Mouse (Mus musculus) embryo, embryonic 9.5 days (tissue): ENCODE measurements at regions not wholly inside any gene's neighbourhood (a gene's known extent, or its start where the extent isn't known, plus 50 kb on each side); places are given as distances from the start of the nearest gene placed in this dataset.

ENCODE experiments used
- DNase-seq: peaks from one replicate; pipeline ENCODE4 v3.0.0-alpha.2; 2017; ENCODE audit errors: extremely low spot score

DNA sequence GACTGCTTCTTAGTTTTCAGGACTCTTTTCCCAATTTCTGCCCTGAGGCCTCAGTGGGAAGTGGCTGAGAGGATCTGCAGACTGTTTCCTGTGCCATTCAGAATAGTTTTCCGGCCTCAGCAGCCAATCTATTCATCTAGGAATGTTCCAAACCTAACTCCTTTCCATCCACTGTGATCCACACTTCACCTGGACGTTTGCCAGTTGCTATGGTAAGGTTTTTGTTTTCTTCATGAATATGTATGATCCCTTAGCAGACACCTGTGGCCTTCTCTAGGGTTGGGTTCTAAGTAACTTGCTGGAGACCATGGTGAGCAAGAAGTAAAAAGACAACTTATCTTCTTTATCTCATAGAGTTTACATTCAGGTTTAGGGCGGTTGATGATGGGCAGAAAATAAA, 744.6 kb downstream of the Inhba start:
- no peak for DNase-seq

- no peak for DNase-seq
These were observed 748.4 kb downstream of the Inhba start for GRCm38 (mm10) chr13:16760045-16760444.

DNA sequence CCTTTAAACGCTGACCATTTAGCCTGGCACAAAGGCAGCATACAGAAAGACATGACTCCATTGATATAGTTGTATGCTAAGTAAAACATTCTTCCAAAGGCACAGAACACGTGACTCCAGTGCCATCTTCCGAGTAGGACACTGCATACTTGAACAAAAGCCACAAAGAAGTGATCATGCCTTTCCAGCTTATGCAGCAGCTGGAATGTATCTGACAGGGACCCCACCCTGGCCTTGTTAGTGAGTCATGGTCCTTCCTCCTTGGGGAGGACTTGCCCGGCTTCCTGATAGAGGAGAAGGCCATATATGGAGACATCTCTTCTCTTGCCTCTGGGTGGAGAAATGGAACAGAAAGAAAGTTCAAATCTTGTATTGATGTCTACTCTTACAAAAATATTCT, 749.8 kb downstream of the Inhba start:
- DNase-seq, result no peak

DNA sequence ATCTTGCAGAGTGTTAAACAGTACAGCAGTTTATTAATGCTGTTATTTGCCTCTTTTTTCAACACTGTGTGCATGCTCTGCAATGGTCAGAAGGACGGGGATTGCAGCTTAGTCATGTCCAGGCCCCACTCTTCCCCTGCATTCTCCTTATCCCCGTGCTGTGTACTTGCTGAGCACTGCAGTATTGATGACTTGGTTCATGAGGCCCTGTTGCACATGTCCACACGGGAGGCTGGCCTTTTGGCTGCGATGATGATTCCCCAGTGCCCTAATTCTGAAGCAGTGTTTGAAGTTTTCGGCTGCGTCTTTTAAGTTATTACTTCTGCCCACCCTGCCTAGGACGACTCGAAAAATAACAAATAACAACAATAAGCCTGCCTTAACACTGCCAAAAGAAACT, 750.7 kb downstream of the Inhba start:
- DNase-seq, result no peak

DNA sequence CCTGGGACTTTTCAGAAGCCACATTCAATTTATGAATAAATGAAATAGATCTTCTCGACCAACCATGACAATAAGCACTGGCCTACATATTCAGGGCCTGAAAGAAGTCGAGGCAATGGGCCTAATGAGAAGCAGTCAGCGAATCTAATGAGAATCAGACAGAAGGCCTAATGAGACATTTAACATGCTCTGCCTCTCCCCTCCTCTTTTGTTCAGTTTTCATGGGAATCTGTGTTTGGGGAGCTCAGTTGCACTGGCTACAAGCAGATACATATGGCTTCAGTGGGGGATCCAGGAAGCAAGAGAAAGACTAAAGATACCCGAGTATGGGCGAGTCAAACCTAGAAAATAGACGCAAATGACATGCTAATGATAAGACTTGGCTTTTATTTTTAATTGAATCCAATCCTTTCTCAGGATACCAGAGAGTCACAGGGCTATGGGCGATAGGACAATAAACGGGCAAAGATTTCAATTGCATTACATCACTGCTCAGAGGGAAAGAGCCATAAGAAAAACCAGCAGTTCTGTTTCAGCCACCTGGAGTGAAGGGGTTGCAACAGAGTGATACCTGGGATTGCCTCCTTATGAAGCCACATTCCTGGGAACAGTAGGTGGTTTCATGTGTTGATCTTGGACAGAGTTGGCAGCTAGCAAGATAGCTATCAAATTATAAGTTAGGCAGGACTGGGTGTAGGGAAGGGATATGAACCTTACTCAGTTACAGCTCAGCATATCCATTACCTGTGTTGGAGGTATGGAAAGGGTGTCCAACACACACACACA, 751.3 kb downstream of the Inhba start:
- DNase-seq, result no peak

DNA sequence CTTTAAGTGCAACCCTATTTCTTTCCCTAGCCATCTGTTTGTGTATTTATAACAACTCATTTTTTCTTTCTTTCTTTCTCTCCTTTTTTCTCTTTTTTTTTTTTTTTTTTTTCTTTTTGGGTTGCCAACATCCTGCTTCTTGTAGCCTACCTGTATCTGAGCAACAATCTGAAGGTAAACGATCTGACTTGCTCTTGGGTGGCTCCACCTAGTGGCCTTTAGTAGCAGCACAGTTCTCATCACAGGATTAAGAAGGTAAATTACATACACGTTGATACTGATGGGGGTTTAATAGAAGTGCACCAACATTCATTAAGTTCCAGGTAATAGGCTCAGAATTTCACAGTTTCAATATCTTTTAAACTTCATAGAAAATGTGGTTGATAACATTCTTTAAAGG, 752.1 kb downstream of the Inhba start:
- peak; percentile 14 for DNase-seq

DNA sequence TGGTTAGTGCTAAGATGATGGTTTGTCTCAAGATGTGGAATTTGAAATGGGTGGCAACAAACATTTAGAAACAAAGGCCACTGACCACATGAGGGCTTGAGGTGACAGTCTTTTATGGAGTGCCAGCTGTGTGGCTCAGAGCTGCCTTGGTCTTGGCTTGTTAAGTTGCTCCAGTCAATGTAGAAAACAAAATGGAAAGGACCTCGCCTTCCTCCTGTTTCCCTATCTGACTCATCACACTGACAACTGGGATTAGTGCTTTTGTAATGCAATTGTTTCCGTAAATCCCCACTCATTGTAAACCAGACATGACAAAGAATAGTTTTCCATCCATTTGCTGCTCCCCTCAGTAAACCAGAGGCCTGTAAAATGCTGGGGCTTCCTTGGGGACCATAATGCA, 757.8 kb downstream of the Inhba start:
- no peak for DNase-seq

DNA sequence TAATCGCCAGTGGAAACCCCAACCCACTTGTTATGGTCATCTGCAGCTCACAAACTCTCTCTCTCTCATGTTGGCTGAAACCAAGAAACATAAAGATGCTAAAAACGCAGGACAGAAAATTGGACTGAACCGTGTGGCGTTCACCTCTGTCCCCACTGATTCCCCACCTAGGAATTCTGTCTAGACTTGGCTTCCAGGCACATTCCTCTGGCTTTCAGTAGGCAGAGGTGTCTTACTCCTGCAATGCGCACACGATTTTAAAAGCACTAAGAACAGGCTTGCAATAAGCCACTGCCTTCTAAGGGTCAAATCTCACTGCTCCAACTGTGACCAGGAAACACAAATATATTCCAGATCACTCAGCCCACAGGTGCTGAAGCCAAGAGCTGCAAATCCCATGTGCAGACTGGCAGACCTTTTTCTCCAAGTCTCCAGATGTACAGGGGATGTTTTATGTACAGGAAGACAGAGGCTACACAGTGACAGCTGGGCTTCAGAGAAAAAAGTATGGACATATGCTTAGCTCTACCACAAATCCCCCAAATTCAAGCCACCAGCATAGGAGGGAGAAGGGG, 758.3 kb downstream of the Inhba start:
- no peak for DNase-seq

- no peak for DNase-seq
These were observed 760.2 kb downstream of the Inhba start for GRCm38 (mm10) chr13:16771845-16772244.

- DNase-seq, result peak; percentile 11
These were observed 793.9 kb downstream of the Inhba start for GRCm38 (mm10) chr13:16805560-16805959.
